Mouse (Mus musculus): ENCODE results near the gene Slc4a3. TPM values are rescaled to one million over a fixed set of nuclear protein-coding genes. Genes with fewer than 3 reads are reported as not detected.

Gene Slc4a3
- total RNA-seq, 2 experiments from 2014 or later = 203 to 204 TPM

- intact Hi-C loops (cut with DNase I) = no loop called here
- peak in 1 of 2 experiments; percentile 42 for DNase-seq (ENCODE audit: extremely low spot score in 1 of 2, low spot score in 2 of 2)
Measured at GRCm38 (mm10) chr1:75587738-75588719, 42.0 kb downstream of the Slc4a3 start.

DNA sequence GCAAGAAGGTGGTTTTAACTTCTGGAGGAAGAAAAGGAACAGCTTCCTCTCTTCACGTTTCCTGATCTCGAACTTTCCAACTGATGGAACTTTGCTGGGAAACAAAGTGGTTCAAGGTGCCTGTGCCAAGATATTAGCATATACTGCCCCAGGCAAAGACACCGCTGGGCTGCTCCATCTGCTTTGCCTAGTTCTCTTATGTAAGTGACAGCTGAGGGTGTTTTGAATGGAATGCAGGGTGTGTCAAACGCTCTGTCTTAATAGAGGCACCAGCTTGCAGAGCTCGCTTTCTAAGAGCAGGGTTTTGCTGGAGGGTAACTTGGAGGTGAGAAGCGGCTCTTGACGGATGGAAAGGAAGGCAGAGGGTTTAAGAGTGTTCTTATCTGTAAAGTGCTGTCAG is 42.8 kb downstream of the Slc4a3 start:
- intact Hi-C loops (cut with DNase I) = no loop called here
- DNase-seq (ENCODE audit: extremely low spot score in 1 of 2, low spot score in 2 of 2) = no peak

DNA sequence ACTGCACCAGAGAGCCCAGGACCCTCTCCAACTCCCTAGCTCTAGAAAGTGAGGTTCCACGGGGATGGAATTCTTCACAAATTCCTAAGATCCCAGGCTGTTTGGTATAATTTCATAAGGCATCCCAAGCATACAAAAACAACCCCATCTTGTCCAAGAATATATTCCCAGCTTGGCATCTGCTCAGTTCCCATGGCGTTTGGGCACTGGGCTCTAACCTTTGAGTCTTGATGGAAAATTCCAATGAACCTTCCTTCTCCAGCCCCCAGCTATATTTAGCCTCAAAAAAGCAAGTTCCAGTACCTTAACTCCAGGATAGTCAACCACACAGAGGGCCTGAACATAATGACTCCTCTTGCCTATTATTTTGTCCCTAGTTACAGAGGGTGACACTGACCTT is 43.9 kb downstream of the Slc4a3 start:
- intact Hi-C loops (cut with DNase I) = loop anchor here (10.0 kb wide), 1 partner anchor 245 kb away; no protein-coding TSS in a partner anchor
- DNase-seq (ENCODE audit: extremely low spot score in 1 of 2, low spot score in 2 of 2) = no peak

- DNase-seq (ENCODE audit: extremely low spot score in 1 of 2, low spot score in 2 of 2) = no peak
- intact Hi-C loops (cut with DNase I) = loop anchor here (10.0 kb wide), 1 partner anchor 249 kb away; no protein-coding TSS in a partner anchor
Measured at GRCm38 (mm10) chr1:75593956-75594355, 47.9 kb downstream of the Slc4a3 start.

DNA sequence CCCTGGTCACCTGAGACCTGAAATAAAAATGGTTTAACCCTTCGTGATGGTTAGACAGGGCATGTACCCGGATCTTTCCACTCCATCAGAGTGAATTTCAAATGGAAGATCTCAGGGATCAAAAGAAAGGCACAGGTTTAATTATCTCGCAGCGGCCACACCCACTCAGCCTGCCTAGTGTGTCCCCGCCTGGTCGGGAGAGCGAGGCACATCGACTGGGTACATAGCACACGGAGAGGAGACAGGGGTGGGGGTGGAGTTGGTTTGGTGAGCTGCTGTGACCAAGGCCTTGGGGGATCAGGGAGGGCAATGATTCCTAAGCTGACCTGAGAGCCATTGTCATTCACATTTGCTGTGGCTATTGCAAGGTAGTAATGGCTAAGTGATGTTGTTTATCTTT is 48.8 kb downstream of the Slc4a3 start:
- no peak for DNase-seq (ENCODE audit: extremely low spot score in 1 of 2, low spot score in 2 of 2)
- intact Hi-C loops (cut with DNase I) = loop anchor here (5.0 to 10.0 kb wide), 2 partner anchors 118 to 250 kb away; partner anchors contain the start of genes Chpf and Tmem198

DNA sequence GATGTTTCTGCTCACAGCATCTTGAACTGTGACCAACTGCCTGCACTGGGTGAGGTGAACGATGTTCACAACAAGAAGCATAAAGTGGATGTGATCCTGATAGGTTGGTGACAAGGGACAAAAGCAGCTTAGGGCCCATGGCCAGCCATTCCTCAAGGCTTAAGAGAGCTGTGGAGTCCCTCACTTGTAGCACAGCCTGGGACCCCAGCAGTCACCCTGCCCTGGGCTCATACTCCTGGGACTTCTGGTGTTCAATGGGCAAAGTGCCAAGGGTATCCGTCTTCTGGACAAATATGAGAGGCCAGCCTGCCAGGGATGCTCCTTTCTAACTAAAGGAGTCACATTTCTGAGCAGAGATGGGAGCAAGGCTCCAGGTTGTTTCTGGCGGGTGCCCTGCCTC is 49.9 kb downstream of the Slc4a3 start:
- no peak for DNase-seq (ENCODE audit: extremely low spot score in 1 of 2, low spot score in 2 of 2)
- intact Hi-C loops (cut with DNase I) = loop anchor here (5.0 to 10.0 kb wide), 2 partner anchors 119 to 251 kb away; partner anchors contain the start of genes Chpf and Tmem198

- intact Hi-C loops (cut with DNase I) = loop anchor here (5.0 to 10.0 kb wide), 2 partner anchors 120 to 252 kb away; partner anchors contain the start of genes Chpf and Tmem198
- DNase-seq (ENCODE audit: extremely low spot score in 1 of 2, low spot score in 2 of 2) = no peak
Measured at GRCm38 (mm10) chr1:75596906-75597305, 50.8 kb downstream of the Slc4a3 start.

GRCm38 (mm10) chr1:75597622-75598021 is 51.6 kb downstream of the Slc4a3 start:
- peak; percentile 45 to 78 for DNase-seq (ENCODE audit: extremely low spot score in 1 of 2, low spot score in 2 of 2)
- intact Hi-C loops (cut with DNase I) = loop anchor here (5.0 to 10.0 kb wide), 2 partner anchors 120 to 253 kb away; partner anchors contain the start of genes Chpf and Tmem198

GRCm38 (mm10) chr1:75601738-75602137 is 55.7 kb downstream of the Slc4a3 start:
- DNase-seq (ENCODE audit: extremely low spot score in 1 of 2, low spot score in 2 of 2) = no peak

GRCm38 (mm10) chr1:75603584-75603983 is 57.5 kb downstream of the Slc4a3 start:
- no peak for DNase-seq (ENCODE audit: extremely low spot score in 1 of 2, low spot score in 2 of 2)
- intact Hi-C loops (cut with DNase I) = no loop called here

More at GRCm38 (mm10) chr1:75601738-75602137, 55.7 kb downstream of the Slc4a3 start:
- intact Hi-C loops (cut with DNase I) = no loop called here

- no peak for DNase-seq (ENCODE audit: extremely low spot score in 1 of 2, low spot score in 2 of 2)
- intact Hi-C loops (cut with DNase I) = no loop called here
Measured at GRCm38 (mm10) chr1:75608225-75608624, 62.2 kb downstream of the Slc4a3 start.

- DNase-seq (ENCODE audit: extremely low spot score in 1 of 2, low spot score in 2 of 2) = no peak
- intact Hi-C loops (cut with DNase I) = no loop called here
Measured at GRCm38 (mm10) chr1:75608625-75609263, 62.7 kb downstream of the Slc4a3 start.

- no peak for DNase-seq (ENCODE audit: extremely low spot score in 1 of 2, low spot score in 2 of 2)
- intact Hi-C loops (cut with DNase I) = no loop called here
Measured at GRCm38 (mm10) chr1:75609264-75609662, 63.2 kb downstream of the Slc4a3 start.

GRCm38 (mm10) chr1:75610553-75610952 is 64.5 kb downstream of the Slc4a3 start:
- DNase-seq (ENCODE audit: extremely low spot score in 1 of 2, low spot score in 2 of 2) = no peak
- intact Hi-C loops (cut with DNase I) = no loop called here

Other genes starting within 250 kb of the Slc4a3 start
- 10 to 100 TPM; 60.6 to 67.1 TPM for gene Dnpep, start 228.3 kb upstream of the Slc4a3 start, total RNA-seq (2021)
- gene Des, start 185.9 kb upstream of the Slc4a3 start, total RNA-seq (2021) = 1 to 10 TPM; 1.5 TPM
- gene Speg, start 171.0 kb upstream of the Slc4a3 start, total RNA-seq (2021) = 100 to 1,000 TPM; 182 to 186 TPM
- 10 to 100 TPM; 51.9 to 53.7 TPM for gene Gmppa, start 110.3 kb upstream of the Slc4a3 start, total RNA-seq (2021)
- gene Asic4, start 95.8 kb upstream of the Slc4a3 start, total RNA-seq (2021) = 10 to 100 TPM; 17.2 to 22.0 TPM
- 10 to 100 TPM; 79.8 to 80.6 TPM for gene Chpf, start 67.0 kb upstream of the Slc4a3 start, total RNA-seq (2021)
- gene Tmem198, start 66.7 kb upstream of the Slc4a3 start, total RNA-seq (2021) = 10 to 100 TPM; 58.2 to 59.3 TPM
- gene Obsl1, start 39.8 kb upstream of the Slc4a3 start, total RNA-seq (2021) = 10 to 100 TPM; 35.1 to 39.4 TPM
- gene Inha, start 39.2 kb upstream of the Slc4a3 start, total RNA-seq (2021) = 10 to 100 TPM; 36.9 to 37.2 TPM
- 10 to 100 TPM; 29.4 to 29.7 TPM for gene Stk11ip, start 24.7 kb upstream of the Slc4a3 start, total RNA-seq (2021)